Mouse (Mus musculus) embryonic fibroblast, embryonic 13.5 days (primary cell): ENCODE measurements around the gene Mrgprg.

Experiments
- CTCF ChIP-seq: IDR thresholded peaks from 2 replicates; pipeline ENCODE4 v1.5.1; 2011; ENCODE audit warnings: mild to moderate bottlenecking, control low read depth, low read length, moderate library complexity, borderline replicate concordance; ENCODE audit not compliant: insufficient read depth
- POLR2A ChIP-seq: IDR thresholded peaks from 2 replicates; pipeline ENCODE4 v1.6.1; 2011; ENCODE audit warnings: low read depth, mild to moderate bottlenecking, control low read depth, low read length, moderate library complexity

DNA sequence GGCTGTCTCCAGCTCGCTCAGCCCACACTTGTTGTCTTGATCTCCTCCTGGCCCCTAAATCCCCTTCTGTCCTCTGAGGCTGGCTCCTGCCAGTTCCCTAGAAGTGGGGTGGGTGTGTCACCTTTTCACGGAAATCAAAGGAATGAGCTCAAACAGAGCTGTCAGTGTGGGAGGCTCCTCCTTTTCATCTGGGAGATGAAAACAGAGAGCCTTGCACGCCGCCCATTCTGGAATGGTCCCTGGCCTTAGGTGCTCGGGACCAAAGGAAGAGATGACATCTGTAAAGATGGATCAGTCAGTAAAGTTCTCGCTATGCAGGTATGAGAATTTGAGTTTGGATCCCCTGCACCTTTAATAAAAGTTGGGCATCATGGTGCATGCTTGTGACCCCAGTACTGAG lies at the start of gene Mrgprg:
- TF ChIP-seq POLR2A (no peak), CTCF (no peak)
